Mouse (Mus musculus): Measurements from ENCODE around the gene Dnah2. TPM values are rescaled to one million over a fixed set of nuclear protein-coding genes. Genes with fewer than 3 reads are reported as not detected.
"Not testable (repeated sequence)": the region's sequence is repeated elsewhere in the genome, so short reads cannot be mapped to it uniquely, and the experiment has no call there.

Dnah2 gene
- total RNA-seq, 4 experiments from 2014 or later: 3.3 to 4.9 (median 3.9) TPM

DNA sequence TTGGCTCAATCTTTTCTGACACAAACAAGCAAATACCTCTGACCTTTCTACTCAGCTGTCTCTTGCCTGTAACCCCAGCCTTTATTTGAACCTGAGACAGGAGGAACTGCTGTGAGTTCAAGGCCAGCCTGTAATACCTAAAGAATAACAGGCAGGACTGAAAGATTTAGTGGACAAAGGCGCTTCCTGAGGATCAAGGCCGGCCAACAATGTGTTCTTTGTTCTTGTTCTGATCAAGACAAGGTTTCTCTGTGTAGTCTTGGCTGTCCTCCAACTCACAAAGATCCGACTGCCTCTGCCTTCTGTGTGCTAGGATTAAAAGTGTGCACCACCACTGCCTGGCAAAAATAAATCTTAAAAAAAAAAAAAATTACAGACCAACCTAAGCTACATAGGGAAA lies 15.5 kb upstream of the Dnah2 start:
- DNase-seq (ENCODE audit: low spot score in 2 of 2): no peak

DNA sequence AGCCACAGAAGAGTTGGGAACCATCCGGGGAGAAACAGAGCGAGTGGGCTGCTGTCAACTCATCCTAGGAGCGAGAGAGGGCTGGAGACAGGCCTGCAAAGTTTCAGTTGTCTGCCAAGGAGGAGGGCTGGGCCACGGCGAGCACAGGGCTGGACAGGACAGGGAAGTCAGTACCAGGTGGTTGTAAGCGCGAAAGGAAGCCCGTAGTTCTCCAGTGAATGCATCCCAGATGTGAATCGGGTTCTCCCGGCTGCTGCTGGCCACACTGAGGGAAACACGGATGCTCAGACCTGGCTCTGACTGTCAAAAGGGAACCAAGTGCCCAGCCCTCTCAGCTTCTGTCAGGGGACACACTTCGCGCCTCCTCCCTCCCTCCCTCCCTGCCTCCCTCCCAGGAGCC lies 14.5 kb upstream of the Dnah2 start:
- DNase-seq (ENCODE audit: low spot score in 2 of 2): no peak

DNA sequence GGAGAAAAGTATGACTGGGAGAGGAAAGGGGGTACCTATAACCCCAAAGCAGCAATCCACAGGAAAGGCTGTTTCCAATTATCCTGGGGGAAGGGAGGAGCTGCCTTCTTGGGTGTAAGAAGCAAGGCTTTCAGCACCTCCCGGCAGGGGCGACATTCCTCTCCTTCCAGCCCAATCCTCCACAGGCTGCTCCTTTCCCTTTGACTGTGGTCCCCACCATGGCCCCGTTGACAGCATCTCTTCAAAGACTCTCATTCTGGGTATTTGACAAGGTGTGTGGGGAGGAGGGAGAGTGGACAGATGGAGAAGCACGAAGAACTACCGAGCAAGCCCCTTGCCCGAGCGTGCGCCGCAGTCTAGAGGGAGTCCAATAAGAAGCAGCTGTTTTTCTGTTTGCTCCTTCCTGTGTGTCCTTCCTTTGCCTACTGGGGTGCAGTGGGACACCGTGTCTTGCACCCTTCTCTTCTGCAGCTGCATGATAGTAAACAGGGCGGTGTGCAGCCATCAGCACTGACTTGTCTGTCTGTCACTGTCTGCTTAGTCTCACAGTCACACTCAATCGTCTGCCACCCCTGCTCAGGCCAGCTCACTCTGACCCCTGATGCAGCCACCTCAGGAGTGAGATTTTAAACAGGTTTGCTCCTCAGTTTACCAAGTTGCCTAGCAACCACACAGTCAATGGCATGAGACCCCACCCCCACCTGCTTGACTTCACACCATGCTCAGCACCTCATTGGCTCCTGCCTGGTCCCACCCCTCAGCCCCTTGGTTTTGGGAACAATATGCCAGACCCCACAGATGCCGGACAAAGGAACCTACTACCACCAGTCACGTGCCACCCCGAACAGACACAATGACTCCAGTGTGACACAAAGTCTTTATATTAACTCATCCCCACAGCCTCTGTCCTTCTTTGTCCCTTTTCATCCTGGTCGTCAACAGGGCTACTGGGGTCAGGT lies 12.3 kb upstream of the Dnah2 start:
- peak in 1 of 2 experiments; percentile 66 for DNase-seq (ENCODE audit: low spot score in 2 of 2)

DNA sequence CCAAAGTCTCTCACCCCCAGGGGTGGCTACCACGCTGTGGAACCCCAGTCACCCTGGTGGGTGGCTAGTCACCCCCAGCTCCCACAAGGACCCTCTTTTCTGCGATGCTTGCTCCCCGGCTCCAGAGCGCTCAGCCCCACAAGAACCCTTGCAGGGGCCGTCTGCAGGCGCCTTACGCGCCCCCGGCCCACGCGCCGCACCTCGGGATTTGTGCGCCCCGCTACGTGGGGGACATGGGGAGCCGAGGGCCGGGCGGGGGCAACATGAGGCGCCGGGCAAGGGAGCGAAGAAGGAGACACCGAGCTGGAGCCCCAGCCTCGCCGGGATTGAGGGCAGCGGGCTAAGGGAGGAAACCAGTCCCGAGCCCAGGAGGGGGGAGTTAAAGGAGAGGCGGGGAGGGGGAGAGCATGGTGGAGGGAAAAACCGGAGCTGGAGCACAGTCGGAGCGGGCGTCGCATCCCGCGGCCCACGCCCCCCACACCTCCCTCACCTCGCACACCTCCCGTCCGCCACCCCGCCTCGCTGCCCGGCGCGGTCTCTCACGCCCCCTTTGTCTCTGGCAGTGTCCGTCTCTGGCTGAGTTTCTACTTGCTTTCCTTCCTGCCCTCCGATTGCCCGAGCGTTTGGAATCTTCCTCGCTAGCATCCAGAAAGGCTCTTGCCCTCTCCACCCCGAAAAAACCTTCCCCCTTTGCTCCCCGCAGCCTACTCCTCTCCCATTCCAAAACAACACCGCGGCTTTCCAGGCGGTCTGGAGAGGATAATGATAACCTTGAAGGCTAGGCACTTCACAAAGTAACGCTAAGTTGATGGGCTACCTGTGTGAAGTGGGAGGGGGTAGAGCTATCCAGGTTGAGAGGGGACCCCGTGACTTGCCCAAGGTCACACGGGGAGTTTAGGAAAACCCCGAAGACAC lies 11.2 kb upstream of the Dnah2 start, which contains the start of gene Efnb3:
Gene Efnb3, minus strand, starts transcription at position 355 of the 915 bp plus-strand sequence.
- DNase-seq (ENCODE audit: low spot score in 2 of 2): no peak

DNA sequence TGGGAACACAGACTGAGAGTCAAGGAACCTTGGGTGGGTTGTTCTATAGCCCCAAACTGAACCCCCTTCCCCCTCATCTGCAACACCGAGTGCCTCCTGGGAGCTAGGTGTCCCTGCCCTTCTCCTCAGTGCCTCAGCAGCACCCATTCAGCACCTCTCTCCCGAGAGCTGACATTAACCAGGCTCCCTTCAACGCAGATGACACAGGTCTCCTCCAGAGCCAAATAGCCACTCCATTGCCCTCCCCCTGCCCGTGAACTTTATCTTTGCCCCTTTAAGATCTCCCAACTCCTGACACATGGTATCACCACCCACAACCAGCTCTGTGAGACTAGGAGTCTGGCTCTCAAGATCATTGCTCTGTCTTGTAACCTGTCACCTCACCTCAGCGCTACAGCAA lies 10.3 kb upstream of the Dnah2 start:
- no peak for DNase-seq (ENCODE audit: low spot score in 2 of 2)

DNA sequence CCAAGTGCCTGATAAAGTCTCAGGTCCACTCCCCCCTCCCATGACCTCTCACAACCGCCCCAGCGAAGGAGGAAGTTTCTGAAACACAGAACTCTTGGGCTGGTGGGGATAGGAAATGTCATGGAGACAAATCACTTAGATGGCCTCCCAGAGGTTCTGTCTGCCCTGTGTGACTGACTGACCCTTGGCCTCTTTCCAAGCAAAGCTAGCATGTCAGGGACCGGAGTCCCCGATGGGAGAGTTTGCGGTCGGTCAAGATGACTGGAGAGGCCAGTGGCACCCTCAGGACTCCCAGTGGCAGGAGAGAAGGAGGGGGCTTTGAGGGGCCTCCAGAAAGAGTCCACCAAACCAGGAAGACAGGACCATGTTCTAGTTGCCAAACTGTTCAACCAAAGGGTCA lies 9.8 kb upstream of the Dnah2 start:
- no peak for DNase-seq (ENCODE audit: low spot score in 2 of 2)

DNA sequence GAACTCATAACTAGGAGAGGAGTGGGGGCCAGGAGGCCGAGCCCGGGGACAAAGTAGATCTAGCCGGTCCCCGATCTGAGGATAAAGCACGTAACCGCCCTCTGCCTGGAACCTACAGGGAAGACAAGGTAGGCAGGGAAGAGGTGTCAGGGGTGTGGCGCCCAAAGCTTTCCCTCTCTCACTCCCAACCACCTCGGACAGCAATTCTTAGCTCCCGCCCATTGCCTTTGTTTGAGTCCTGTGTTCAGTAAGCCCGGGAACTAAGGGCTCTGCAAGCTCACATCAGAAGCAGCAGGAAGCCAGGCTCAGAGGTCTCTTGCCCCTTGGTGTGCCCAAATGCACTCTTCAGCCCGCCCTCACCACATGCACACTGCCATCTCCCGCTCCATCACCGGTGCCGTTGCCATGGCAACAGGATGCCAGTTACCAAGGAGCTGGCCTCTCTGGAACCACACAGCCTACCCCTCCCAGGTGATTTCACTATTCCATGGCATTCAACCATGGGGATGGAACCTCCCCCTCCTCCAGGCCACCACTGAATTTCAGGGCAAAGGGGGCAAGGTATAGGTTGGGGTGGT lies 8.6 kb upstream of the Dnah2 start:
- peak in 1 of 2 experiments; percentile 63 for DNase-seq (ENCODE audit: low spot score in 2 of 2)

DNA sequence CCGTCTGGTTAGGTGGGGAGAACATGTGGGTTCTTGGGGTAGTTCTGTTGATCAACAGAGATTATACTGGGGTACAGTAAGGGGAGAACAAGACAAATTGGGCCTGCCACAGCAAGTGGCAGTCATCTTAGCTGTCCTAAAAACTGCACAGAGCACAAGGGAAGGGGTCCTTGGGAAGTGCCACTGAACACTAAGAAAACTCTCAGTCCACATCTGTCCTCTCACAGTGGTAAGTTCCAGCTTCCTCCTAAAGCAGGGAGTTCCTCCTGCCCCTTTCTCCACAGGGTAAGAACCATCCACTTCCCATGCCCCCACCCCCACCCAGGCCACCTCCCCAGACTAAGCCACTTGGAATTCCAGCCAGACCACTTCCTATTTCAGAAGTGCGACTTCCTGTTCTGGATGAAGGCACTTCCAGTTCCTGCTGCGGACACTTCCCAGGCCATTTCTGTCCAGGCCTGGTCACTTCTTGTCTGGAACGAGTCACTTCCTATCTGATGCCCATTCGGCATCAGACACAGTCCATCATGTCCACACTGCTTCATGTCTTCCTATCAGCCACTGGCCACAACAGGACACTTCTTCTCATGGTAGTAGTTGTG lies 5.7 kb upstream of the Dnah2 start:
- DNase-seq (ENCODE audit: low spot score in 2 of 2): no peak

DNA sequence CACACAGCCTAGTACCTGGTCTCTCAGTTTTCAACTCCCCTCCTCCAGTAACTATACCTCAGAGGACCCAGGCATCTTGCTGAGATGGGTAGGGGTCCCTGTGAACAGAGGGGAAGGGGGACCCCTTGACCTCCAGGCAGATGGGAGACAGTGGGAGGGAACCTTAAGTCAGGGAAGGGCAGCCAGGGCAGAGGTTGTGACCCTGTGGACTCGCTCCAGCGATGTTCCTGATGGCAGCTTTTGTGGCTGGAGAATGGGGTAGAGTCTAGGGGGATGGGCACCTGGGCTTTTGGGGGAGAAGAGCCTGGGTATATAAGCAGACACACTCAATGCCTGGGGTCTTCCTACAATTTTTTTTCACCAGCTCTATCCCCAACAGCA lies 4.4 kb upstream of the Dnah2 start:
- no peak for DNase-seq (ENCODE audit: low spot score in 2 of 2)

DNA sequence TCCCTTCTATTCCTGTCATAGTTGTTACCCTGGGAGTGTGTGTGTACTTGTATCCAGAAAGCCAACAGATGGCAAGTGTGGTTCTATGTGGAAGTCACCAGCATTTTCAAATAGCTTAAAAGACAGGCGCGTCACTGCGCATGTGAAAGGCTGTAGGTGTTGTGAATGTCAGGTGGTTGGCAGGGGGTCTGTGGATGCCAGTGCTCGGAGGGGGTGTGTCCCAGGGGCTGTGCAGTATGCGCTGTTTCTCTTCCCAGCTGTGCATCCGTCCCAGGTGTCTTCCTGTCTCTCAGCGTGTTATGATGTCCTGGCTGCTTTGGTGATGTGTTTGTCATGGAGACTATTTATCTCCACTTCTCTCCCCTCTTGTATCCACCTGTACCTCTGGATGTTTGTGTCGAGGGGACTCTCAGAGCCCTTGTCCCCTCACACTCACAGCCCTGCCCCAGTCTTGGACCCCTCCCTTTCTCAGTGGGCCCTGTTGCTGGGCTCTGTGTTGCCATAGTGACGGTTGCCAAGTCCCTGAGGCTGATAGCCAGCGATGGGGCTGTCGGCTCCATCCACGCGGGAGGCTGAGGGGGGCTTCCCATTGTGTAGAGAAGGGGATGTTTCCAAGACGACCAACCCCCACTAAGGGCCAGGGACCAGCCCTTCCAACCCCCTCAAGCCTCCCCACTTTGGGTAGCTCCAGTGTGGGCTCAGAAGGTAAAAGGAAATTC lies 3.9 kb upstream of the Dnah2 start:
- peak in 1 of 2 experiments; percentile 59 for DNase-seq (ENCODE audit: low spot score in 2 of 2)

DNA sequence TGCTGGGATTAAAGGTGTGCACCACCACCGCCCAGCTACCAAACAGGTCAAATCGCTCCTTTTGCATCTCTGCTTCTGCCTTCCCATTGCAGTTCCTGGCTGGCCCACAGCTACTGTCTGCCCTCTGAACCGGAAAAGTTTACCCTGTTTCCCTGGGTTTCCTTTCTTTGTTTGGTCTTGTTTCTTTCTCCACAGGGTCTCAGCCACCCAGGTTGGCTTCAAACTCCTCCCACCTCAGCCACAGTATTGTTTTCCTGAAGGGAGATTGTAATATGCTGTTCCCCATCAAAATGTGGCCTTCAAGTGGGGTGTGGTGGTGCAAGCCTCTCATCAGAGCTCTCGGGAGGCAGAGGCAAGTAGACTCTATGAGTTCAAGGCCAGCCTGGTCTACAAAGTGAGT lies 2.4 kb upstream of the Dnah2 start:
- no peak for DNase-seq (ENCODE audit: low spot score in 2 of 2)

DNA sequence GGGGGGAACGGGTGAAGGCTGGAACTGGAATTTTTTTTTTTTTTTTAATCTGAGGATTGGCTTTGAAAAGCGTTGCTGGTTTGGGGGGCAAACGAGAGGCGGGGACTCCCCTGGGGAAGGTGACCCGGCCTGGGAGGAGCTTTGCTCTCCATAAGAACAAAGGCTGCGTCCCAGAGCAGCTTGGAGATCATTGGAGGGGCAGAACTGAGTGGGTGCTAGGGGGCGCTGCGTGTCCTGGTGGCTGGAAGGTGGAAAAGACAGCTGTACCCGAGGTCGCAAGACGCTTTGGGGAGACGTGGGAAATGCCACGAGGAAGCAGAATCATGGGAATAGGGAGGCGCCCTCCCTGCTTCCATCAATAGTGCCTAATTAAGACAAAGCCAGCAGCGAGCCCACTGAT lies 1.8 kb downstream of the Dnah2 start:
- DNase-seq (ENCODE audit: low spot score in 2 of 2): peak in 1 of 2 experiments; percentile 50

DNA sequence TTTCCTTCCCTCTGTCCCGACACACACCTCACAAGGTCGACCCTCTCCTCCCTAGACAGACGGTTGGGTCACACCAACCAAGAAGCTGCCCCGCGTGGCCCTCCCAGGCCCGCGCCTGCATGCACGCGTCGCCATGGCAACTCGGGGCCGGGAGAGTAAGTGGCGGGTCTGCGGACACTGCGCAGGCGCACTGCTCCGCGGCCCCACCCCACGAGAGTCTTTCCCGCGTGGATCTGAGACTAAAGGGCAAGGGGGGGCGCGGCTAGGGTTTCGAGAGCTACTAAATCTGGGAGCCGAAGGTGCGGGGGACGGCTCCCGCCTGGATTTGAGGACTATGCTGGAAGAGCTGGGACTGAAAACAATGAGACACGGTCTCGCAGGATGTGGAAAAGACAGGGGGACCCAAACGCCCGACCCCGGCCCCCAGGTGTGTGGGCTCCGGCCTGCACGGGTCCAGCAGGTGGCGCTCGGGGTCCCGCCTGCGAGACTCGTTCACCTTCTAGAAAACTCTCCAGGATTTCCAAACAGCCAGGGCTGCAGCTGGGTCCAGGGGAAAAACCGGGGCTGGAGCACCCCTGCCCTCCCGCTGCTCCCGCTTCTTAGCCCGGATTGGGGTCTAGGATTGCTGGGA lies 2.4 kb downstream of the Dnah2 start:
- DNase-seq (ENCODE audit: low spot score in 2 of 2): peak; percentile 73 to 77

DNA sequence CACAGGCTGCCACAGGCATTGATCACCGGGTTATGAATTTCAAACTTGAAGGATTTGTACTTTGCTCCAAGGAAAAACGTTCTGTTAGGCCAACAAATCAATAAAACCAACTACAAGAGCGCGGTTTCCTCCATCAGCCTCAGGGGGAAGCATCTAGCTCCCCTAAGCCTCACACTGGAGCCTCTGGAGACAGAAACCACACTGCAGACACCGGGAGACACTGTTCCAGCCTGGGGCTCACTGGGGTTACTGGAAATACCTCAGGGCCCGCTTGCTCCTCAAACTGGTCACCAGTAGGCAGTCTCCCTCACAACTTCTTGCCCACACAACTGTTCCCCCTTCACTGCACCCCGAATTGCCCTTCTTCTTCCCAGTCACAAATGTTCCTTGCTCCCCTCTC lies 3.0 kb downstream of the Dnah2 start:
- DNase-seq (ENCODE audit: low spot score in 2 of 2): no peak

DNA sequence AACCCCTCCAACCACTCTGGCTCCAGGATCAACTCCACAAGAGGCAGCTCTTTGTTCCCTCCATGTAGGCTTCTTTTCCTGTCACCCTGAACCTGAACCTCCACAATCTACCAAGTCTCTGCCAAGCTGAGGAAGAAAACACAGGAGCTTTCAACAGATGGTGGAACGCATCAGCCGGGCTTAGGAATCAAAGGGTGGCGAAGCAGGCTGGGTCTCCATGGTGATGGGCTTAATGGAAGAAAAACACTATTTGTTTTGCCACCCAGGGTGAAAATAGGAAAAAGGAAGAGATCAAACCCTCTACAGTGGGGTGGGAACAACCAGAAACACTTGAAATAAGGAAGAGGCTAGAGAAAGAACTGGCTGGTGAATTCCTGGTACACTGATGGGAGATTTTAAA lies 5.3 kb downstream of the Dnah2 start:
- no peak for DNase-seq (ENCODE audit: low spot score in 2 of 2)

DNA sequence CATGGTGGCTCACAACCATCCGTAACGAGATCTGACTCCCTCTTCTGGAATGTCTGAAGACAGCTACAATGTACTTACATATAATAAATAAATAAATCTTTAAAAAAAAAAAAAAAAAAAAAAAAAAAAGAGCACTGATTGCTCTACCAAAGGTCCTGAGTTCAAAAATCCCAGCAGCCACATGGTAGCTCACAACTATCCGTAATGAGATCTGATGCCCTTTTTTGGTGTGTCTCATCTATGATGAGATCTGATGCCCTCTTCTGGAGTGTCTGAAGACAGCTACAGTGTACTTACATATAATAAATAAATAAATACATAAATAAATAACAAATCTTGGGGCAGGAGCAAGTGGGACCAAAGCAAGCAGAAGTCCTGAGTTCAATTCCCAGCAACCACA lies 7.2 kb downstream of the Dnah2 start:
- DNase-seq (ENCODE audit: low spot score in 2 of 2): not testable (repeated sequence)

DNA sequence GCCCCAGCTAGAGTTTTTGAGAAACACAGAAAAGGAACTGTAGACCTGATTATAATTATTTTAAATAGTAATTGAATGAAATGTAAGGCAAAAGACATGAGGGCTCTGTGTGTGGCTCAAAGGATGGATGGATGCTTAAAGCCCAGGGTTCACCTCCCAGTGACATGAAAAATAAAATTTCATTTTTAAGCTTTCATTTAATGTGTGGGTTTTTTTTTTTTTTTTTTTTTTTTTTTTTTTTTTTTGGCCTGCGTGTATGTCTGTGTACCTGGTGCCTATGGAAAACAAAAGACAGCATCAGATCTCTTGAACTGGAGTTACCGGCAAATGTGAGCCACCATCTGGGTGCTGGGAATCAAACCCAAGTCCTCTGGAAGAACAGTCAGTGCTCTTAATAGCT lies 8.2 kb downstream of the Dnah2 start:
- DNase-seq (ENCODE audit: low spot score in 2 of 2): no peak

DNA sequence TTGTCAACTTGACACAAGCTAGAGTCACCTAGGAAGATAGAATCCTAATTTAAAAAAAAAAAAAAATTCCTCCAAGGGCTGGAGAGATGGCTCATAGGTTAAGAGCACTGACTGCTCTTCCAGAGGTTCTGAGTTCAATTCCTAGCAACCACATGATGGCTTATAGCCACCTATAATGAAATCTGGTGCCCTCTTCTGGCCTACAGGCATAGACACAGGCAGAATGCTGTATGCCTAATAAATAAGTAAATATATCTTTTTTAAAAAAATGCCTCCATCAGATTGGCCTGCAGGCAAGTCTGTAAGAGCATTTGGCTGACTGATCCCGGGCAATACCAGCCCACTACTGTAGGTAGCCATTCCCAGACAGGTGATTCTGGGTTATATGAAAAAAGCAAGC lies 13.9 kb downstream of the Dnah2 start:
- DNase-seq (ENCODE audit: low spot score in 2 of 2): no peak

DNA sequence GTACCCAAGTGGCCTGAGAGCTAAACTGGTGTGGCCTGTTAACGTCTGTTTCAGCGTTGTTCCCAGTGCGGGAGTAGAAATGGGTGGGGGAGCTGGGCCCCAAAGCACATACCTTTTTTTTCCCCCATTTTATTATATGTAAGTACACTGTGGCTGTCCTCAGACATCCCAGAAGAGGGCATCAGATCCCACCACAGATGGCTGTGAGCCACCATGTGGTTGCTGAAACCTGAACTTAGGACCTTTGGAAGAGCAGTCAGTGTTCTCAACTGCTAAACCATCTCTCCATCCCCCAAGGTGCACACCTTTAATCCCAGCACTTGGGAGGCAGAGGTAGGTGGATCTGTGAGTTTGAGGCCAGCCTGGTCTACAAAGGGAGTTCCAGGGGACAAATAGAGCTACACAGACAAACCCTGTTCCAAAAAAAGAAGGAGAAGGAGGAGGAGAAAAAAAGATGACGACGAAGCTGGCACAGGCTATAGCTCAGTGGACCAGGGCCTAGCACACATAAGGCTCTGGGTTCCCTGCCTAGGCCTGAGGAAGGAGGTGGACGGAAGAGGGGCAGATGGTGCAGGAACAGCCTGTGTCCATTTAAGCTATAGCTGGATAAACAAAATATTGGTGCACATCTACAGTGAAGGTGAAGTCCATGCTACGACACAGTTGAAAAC lies 16.3 kb downstream of the Dnah2 start:
- no peak for DNase-seq (ENCODE audit: low spot score in 2 of 2)

DNA sequence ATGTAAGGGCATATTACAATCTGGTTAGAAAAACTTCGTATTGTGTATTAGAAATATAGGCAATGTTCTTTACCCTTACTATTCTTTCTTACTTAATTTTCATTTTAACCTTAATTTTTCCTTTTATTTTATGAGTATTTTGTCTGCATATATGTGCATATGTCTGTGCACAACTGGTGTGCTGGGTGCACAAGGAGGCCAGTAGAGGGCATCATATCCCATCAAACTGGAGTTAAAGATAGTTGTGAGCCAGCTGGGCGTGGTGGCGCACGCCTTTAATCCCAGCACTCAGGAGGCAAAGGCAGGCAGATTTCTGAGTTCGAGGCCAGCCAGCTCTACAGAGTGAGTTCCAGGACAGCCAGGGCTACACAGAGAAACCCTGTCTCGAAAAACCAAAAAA lies 18.2 kb downstream of the Dnah2 start:
- DNase-seq (ENCODE audit: low spot score in 2 of 2): not testable (repeated sequence)

Data from left cerebral cortex, adult 8-10 months (tissue).